Mouse (Mus musculus): ENCODE data around the gene Gm20662.

DNA sequence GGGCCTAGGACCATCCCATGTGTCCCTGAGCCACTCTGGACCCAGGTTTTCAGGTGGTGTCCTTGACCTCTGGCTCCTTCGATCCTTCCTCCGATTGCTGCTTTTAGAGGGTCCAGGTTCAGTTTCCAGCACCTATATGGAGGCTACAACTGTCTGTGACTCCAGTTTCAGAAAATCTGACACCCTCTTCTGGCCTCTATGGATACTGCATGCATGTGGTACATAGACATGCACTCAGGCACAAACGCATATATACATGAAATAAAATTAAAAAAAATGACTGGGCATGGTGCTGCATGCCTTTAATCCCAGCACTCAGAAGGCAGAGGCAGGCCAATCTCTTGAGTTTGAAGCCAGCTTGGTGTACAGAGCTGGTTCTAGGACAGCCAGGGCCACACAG is 31.7 kb downstream of the Gm20662 start:
- TF ChIP-seq POLR2A (IDR thresholded peaks at IDR 0.05; ENCODE audit: low read depth, low read length) (no peak), CTCF (IDR thresholded peaks at IDR 0.05; ENCODE audit: extremely low read depth, insufficient read depth, insufficient read length, insufficient replicate concordance) (no peak)
